Mouse (Mus musculus): ENCODE data around the gene Gm21981.

GRCm38 (mm10) chr17:47671988-47672310 lies 22.3 kb downstream of the Gm21981 start:
- TF ChIP-seq CTCF (IDR thresholded peaks at IDR 0.05; ENCODE audit: low read depth) (no peak), EP300 (IDR thresholded peaks at IDR 0.05; ENCODE audit: low read depth) (no peak)

All from heart, postnatal 0 days (tissue).